Mouse (Mus musculus) testis, adult 10 weeks (tissue): ENCODE data around the gene Xlr5c. TPM values are rescaled to one million over a fixed set of nuclear protein-coding genes. Genes with fewer than 3 reads are reported as not detected.

Experiments used
- polyA plus RNA-seq: library from polyadenylated mRNA; stranded (reverse); fragments of 350-450 nt; fragmentation: Illumina TruSeq; extraction: RNeasy Lipid Tissue Mini Kit (QIAGEN cat#74804); gene quantifications from one replicate; pipeline ENCODE4 v1.2.3, GENCODE M21; 2014; ENCODE audit warnings: low read depth, low replicate concordance

The Xlr5c gene
- 11.1 TPM for polyA plus RNA-seq

DNA sequence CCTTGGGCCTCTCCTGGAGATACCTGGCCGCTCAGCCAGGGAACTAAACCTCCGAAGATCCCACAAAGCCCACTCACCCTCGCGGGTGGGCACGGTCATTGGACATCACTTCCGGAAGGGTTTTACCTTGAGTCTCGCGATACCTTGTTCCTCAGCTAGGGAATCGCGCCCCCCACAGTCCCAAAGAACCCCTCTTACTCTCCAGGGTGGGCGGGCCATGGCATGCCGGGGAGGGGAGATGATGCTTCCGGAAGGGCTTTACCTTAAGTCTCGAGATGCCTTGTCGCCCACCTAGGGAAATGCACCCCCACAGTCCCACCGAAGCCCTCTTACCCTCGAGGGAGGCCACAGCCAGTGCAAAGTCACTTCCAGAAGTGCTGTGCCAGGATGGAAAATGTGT is at the start of gene Xlr5c, which contains the start of gene Xlr5a:
Xlr5c (minus strand) TSS at position 101 of the 400 bp plus-strand sequence.
Xlr5a (minus strand) TSS at position 101 of the 400 bp plus-strand sequence.

DNA sequence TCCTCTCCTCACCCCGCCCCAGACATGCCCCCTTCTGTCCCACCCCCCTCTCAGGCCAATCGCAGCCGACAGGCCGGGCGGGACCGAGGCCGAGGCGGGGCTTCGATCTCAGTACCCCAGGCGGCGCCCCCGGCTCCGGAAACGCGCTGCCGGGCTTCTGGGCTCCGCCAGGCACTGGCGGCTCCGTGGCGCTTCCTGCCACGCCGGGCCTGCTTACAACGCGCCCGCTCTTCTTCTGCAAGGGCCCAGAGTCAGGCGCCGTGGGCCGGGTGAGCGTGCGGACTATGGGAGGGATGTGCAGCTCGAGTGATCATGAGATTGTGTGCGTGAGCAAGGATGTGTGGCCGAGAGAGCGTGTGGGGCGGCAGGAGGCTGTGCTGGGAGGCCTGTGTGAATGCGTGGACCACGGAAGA is 49.7 kb upstream of the Xlr5c start, which contains the start of gene Zfp275:
Zfp275 (plus strand) TSS at position 139 of the 413 bp plus-strand sequence.

DNA sequence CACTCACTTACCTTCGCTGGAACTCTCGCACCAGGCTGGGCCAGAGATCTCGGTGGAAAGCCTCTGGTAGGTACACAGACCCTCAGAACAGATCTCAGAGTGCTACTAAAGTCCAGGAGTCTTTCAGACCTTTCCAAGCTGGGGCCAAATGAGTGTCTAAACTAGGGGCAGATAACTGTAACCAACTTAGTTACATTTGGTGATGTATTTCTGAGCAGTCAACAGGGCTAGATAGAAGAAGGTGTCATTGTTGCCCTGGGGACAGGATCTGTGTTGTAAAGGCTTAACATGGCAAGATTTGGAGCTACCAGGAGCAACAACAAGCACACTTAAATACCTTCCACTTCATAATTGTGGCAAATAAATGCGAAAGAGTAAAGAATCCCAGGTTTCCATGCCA is 44.0 kb upstream of the Xlr5c start, which contains the start of gene Gm45015:
Gm45015 (minus strand) TSS at position 101 of the 400 bp plus-strand sequence.

DNA sequence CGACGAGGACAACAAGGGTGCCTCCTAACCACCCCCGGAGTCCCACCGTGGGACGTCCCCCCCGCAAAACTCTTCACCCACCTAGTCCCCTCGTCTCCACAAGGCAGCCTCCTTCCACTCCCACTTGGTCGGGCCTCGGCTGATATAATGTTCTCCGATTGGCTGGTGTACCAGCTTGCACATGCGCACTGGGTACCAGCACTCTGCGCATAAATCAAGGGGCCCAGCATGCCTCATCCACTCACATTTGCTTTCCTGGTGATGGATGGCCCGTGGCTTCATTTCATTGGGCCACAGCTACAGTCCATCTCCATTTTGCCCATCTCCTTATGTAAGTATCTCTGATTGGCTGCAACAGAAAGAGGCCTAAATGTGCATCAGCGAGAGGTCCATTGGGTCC is 27.5 kb downstream of the Xlr5c start, which contains the start of gene Xlr3c:
Xlr3c (minus strand) TSS at position 121 of the 400 bp plus-strand sequence.

DNA sequence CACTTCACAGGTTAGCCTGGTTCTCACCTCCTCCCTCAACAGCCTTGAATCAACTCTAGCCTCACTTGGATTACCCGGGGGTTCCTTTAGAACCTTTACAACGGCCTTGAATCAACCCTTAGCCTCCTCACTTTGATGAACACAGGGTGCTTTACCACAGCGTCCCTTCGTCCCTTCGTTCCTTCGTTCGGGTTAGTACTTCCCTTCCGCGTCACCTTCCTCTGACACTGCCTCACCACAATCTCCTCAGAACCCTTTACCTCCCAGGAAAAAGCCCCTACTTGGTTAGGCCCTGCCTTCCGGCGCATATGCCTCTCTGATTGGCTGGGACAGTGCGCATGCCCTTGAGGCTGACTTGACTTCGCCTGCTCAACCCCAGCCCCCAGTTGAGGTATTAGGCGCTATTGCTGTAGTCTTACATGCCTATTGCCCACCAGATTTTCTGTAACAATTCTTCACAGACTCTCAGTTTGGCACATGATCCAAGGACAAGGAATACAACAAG is 49.9 kb downstream of the Xlr5c start, which contains the start of gene Xlr4c:
Xlr4c (minus strand) TSS at position 310 of the 505 bp plus-strand sequence.

Other genes starting within 250 kb of the Xlr5c start
- 0.11 TPM for gene Pnma3, start 228.2 kb downstream of the Xlr5c start, polyA plus RNA-seq
- 14.1 TPM for gene Xlr4a, start 210.5 kb downstream of the Xlr5c start, polyA plus RNA-seq
- 2.9 TPM for gene Xlr3a, start 195.9 kb downstream of the Xlr5c start, polyA plus RNA-seq
- gene Gm14685, start 175.9 kb downstream of the Xlr5c start, polyA plus RNA-seq = not detected
- gene Xlr5b, start 144.2 kb downstream of the Xlr5c start, polyA plus RNA-seq = 11.0 TPM
- 0.21 TPM for gene DXBay18, start 143.5 kb downstream of the Xlr5c start, polyA plus RNA-seq
- 0.87 TPM for gene Spin2d, start 116.0 kb downstream of the Xlr5c start, polyA plus RNA-seq
- 3.6 TPM for gene Xlr3b, start 100.8 kb downstream of the Xlr5c start, polyA plus RNA-seq
- gene Xlr4b, start 78.6 kb downstream of the Xlr5c start, polyA plus RNA-seq = 10.5 TPM
- gene F8a, start 64.7 kb downstream of the Xlr5c start, polyA plus RNA-seq = 1.8 TPM
- gene Xlr4c, start 49.8 kb downstream of the Xlr5c start, polyA plus RNA-seq = 12.6 TPM
- gene Xlr3c, start 27.6 kb downstream of the Xlr5c start, polyA plus RNA-seq = 7.0 TPM
- 10.8 TPM for gene Xlr5a, start within 50 bp of the Xlr5c start, polyA plus RNA-seq
- gene Gm45015, start 43.9 kb upstream of the Xlr5c start, polyA plus RNA-seq = not detected
- gene Zfp275, start 49.6 kb upstream of the Xlr5c start, polyA plus RNA-seq = 12.5 TPM
- 0.17 TPM for gene Gm18336, start 105.8 kb upstream of the Xlr5c start, polyA plus RNA-seq
- 0.18 TPM for gene Zfp92, start 118.1 kb upstream of the Xlr5c start, polyA plus RNA-seq
- gene Trex2, start 142.4 kb upstream of the Xlr5c start, polyA plus RNA-seq = not detected
- 20.2 TPM for gene Haus7, start 166.1 kb upstream of the Xlr5c start, polyA plus RNA-seq
- gene Bgn, start 190.6 kb upstream of the Xlr5c start, polyA plus RNA-seq = 29.6 TPM
- 0.60 TPM for gene Atp2b3, start 210.1 kb upstream of the Xlr5c start, polyA plus RNA-seq